Mouse (Mus musculus) monocyte, adult 2 months (primary cell): ENCODE measurements around the gene Gm20890.
"Not testable (repeated sequence)": the region's sequence is repeated elsewhere in the genome, so short reads cannot be mapped to it uniquely, and the experiment has no call there.

Experiments used
- DNase-seq, 2 experiments: peaks; one replicate each; pipeline ENCODE4 v3.0.0; 2022; ENCODE audit warnings: low spot score in 2 of 2, low read depth in 1 of 2

The Gm20890 gene

DNA sequence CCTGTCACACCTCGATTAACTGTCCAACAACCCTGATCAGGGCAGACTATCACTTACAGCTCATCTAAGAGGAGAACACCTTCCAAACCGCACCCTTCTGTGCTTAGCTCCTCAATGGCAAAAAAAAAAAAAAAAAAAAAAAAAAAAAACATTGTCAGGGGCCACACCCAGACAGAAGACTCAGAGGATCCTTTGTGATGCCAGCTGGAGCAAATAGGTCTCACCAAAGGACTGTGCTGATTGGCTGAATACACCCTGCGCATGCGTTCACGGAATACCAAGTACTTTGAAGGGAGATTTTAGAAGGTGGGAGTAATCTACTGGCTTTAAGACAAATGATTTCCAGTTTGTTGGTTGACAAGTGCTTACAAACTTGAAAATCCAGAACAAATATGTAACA is at the start of gene Gm20890:
Gene Gm20890, minus strand, starts transcription at position 101 of the 400 bp plus-strand sequence.
- DNase-seq = not testable (repeated sequence)
